Mouse (Mus musculus) CH12.LX (cell line): Measurements from ENCODE around the gene Cmbl.

Experiments
- BHLHE40 ChIP-seq: IDR thresholded peaks from 2 replicates; pipeline ENCODE4 v1.6.1; 2011; ENCODE audit warnings: mild to moderate bottlenecking, low read depth, low read length, improper control_type of control experiment
- CHD1 ChIP-seq: IDR thresholded peaks from 2 replicates; pipeline ENCODE4 v1.6.1; 2012; ENCODE audit warnings: low read depth, low read length, improper control_type of control experiment, inconsistent platforms
- CTCF ChIP-seq, 2 experiments: IDR thresholded peaks in 1 of 2; conservative IDR thresholded peaks in 1 of 2; 2 replicates each; pipeline ENCODE4 v1.5.1; 2011 to 2012; ENCODE audit warnings: low read depth in 2 of 2, low read length in 2 of 2, improper control_type of control experiment in 1 of 2, inconsistent platforms in 1 of 2, mild to moderate bottlenecking in 1 of 2, moderate library complexity in 1 of 2
- EP300 ChIP-seq: IDR thresholded peaks from 2 replicates; pipeline ENCODE4 v1.6.1; 2011; ENCODE audit warnings: low read length, improper control_type of control experiment
- ETS1 ChIP-seq: conservative IDR thresholded peaks from 2 replicates; pipeline ENCODE4 v1.6.1; 2012; ENCODE audit warnings: low read depth, mild to moderate bottlenecking, inconsistent platforms, low read length, improper control_type of control experiment, moderate library complexity
- GABPA ChIP-seq: IDR thresholded peaks from 2 replicates; pipeline ENCODE4 v1.6.1; 2012; ENCODE audit warnings: low read depth, low read length, improper control_type of control experiment, inconsistent platforms; ENCODE audit not compliant: insufficient replicate concordance
- KAT2A ChIP-seq: IDR thresholded peaks from 2 replicates; pipeline ENCODE4 v1.6.1; 2012; ENCODE audit warnings: low read length, improper control_type of control experiment, inconsistent platforms; ENCODE audit not compliant: insufficient replicate concordance
- MAX ChIP-seq: IDR thresholded peaks from 2 replicates; pipeline ENCODE4 v1.6.1; 2011; ENCODE audit warnings: low read length, improper control_type of control experiment
- MXI1 ChIP-seq: IDR thresholded peaks from 2 replicates; pipeline ENCODE4 v1.6.1; 2011; ENCODE audit warnings: mild to moderate bottlenecking, low read depth, low read length, improper control_type of control experiment
- NRF1 ChIP-seq: IDR thresholded peaks from 2 replicates; pipeline ENCODE4 v1.6.1; 2014; ENCODE audit warnings: low read depth, mild to moderate bottlenecking, inconsistent platforms, low read length, improper control_type of control experiment, moderate library complexity
- POLR2A ChIP-seq: IDR thresholded peaks from 2 replicates; pipeline ENCODE4 v1.6.1; 2011; ENCODE audit warnings: low read depth, mild to moderate bottlenecking, improper control_type of control experiment, low read length
- ZC3H11A ChIP-seq: IDR thresholded peaks from 2 replicates; pipeline ENCODE4 v1.6.1; 2012; ENCODE audit warnings: low read depth, mild to moderate bottlenecking, inconsistent platforms, low read length, improper control_type of control experiment
- ZMIZ1 ChIP-seq: IDR thresholded peaks from 2 replicates; pipeline ENCODE4 v1.6.1; 2012; ENCODE audit warnings: low read depth, mild to moderate bottlenecking, inconsistent platforms, low read length, improper control_type of control experiment
- ZNF384 ChIP-seq: IDR thresholded peaks from 2 replicates; pipeline ENCODE4 v1.6.1; 2012; ENCODE audit warnings: low read depth, low read length, improper control_type of control experiment, inconsistent platforms

DNA sequence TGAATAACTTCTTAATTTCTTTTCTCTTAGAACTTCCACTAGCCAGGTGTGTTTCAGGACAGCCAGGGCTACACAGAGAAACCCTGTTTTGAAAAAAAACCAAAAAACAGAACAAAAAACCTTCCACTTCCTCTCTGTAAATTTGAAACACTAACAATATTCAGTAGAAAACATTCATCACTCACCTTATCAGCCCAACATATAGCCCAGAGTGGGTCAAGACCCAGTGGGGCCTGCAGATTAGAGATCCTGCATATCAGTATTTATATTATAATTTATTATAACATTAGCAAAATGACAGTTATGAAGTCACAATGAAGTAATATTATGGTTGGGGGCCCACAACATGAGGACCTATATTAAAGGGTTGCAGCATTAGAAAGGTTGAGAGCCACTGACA is 8.5 kb downstream of the Cmbl start:
- no peak for TF ChIP-seq EP300
- no peak for TF ChIP-seq CHD1
- TF ChIP-seq ZMIZ1 = no peak
- no peak for TF ChIP-seq CTCF (conservative IDR thresholded peaks at IDR 0.05 in 1 of 2, IDR thresholded peaks at IDR 0.05 in 1 of 2; ENCODE audit: low read depth in 2 of 2, low read length in 2 of 2)
- no peak for TF ChIP-seq POLR2A
- no peak for TF ChIP-seq MXI1
- no peak for TF ChIP-seq ZNF384
- no peak for TF ChIP-seq ZC3H11A
- no peak for TF ChIP-seq NRF1
- no peak for TF ChIP-seq BHLHE40
- TF ChIP-seq MAX = no peak
- no peak for TF ChIP-seq KAT2A
- no peak for TF ChIP-seq ETS1
- TF ChIP-seq GABPA = no peak
